Mouse (Mus musculus): ENCODE results near the gene Tbc1d12. TPM values are rescaled to one million over a fixed set of nuclear protein-coding genes. Genes with fewer than 3 reads are reported as not detected.

The Tbc1d12 gene
- 3.0 TPM for polyA plus RNA-seq (2017; shearing (Covaris generic))

GRCm38 (mm10) chr19:38836438-38837170 is at the start of gene Tbc1d12:
Gene Tbc1d12 (plus strand): TSS chr19:38836579.

GRCm38 (mm10) chr19:38818766-38819426 is 17.5 kb upstream of the Tbc1d12 start, which contains the start of gene Noc3l:
Gene Noc3l (minus strand): TSS chr19:38819237.

GRCm38 (mm10) chr19:38930788-38931565 is 94.6 kb downstream of the Tbc1d12 start, which contains the start of gene Hells:
Gene Hells (plus strand): TSS chr19:38930915.

Other genes with a start within 250 kb of the Tbc1d12 start
- 14.0 TPM for gene Noc3l, start 17.3 kb upstream of the Tbc1d12 start, polyA plus RNA-seq (2017; shearing (Covaris generic))
- 12.9 TPM for gene Hells, start 94.3 kb downstream of the Tbc1d12 start, polyA plus RNA-seq (2017; shearing (Covaris generic))
- gene Cyp2c55, start 170.4 kb downstream of the Tbc1d12 start, polyA plus RNA-seq (2017; shearing (Covaris generic)): not detected
- not detected for gene Cyp2c65, start 224.4 kb downstream of the Tbc1d12 start, polyA plus RNA-seq (2017; shearing (Covaris generic))